ENCODE assay signal across 23 mouse cellular contexts in genomic region chr9:69116740-69117139, GRCm38 (mm10).
DNase-seq lines count a peak whose midpoint lies in the region; ATAC-seq and TF ChIP-seq lines count a peak whose summit lies in the region.
"Had no signal": no experiment of that assay in that cellular context is flagged by ENCODE, and none has a peak within 500 bp of the region (broad histone marks: within the 10 kb centered on the region; RNA-seq: fewer than 3 reads in every experiment).

No protein-coding gene starts in this region.

- H3K27me3 ChIP-seq in liver, embryonic 11.5 days (replicated peaks; ENCODE audit: control insufficient read depth, insufficient read depth, low read length) = no peaks in the 10 kb centered on the region
- no peaks in the 10 kb centered on the region for H3K27me3 ChIP-seq in liver, postnatal 0 days (ENCODE audit: insufficient read depth, low read length)
- H3K27me3 ChIP-seq in liver, embryonic 13.5 days = no peaks in the 10 kb centered on the region
- no peaks in the 10 kb centered on the region for H3K27me3 ChIP-seq in liver, embryonic 16.5 days (ENCODE audit: control insufficient read depth, insufficient read depth, low read depth, low read length)
- H3K27me3 ChIP-seq: forebrain, embryonic 13.5 days; hindbrain, embryonic 12.5 days; hindbrain, embryonic 15.5 days; Patski had no signal

- H3K36me3 ChIP-seq in liver, embryonic 11.5 days (ENCODE audit: control insufficient read depth, insufficient read depth, low read length) = no peaks in the 10 kb centered on the region
- H3K36me3 ChIP-seq in liver, postnatal 0 days (replicated peaks; ENCODE audit: insufficient read depth, low read length) = no peaks in the 10 kb centered on the region
- no peaks in the 10 kb centered on the region for H3K36me3 ChIP-seq in liver, embryonic 13.5 days
- no peaks in the 10 kb centered on the region for H3K36me3 ChIP-seq in liver, embryonic 16.5 days (ENCODE audit: control insufficient read depth, insufficient read depth)
- H3K36me3 ChIP-seq: forebrain, embryonic 10.5 days; G1E; hindbrain, embryonic 12.5 days; hindbrain, embryonic 15.5 days had no signal

- no peak overlapping the region for H3K4me3 ChIP-seq in liver, embryonic 11.5 days (ENCODE audit: low read depth, low read length)
- H3K4me3 ChIP-seq in liver, postnatal 0 days (ENCODE audit: low read depth, low read length) = no peak overlapping the region
- no peak overlapping the region for H3K4me3 ChIP-seq in liver, embryonic 13.5 days (replicated peaks)
- no peak overlapping the region for H3K4me3 ChIP-seq in liver, embryonic 16.5 days (ENCODE audit: low read depth, low read length)
- H3K4me3 ChIP-seq: forebrain, embryonic 10.5 days; forebrain, embryonic 13.5 days; gastrocnemius, adult 2 months; hindbrain, embryonic 12.5 days; hindbrain, embryonic 15.5 days had no signal

- no peak overlapping the region for H3K27ac ChIP-seq in liver, embryonic 11.5 days (ENCODE audit: low read depth, low read length)
- H3K27ac ChIP-seq in liver, postnatal 0 days (ENCODE audit: low read depth) = no peak overlapping the region
- H3K27ac ChIP-seq in liver, embryonic 13.5 days = no peak overlapping the region
- no peak overlapping the region for H3K27ac ChIP-seq in liver, embryonic 16.5 days (ENCODE audit: low read length)
- H3K27ac ChIP-seq: forebrain, embryonic 10.5 days; forebrain, embryonic 13.5 days; gastrocnemius, adult 2 months; hindbrain, embryonic 12.5 days; hindbrain, embryonic 15.5 days had no signal

- no peak for TF ChIP-seq EP300 in liver, postnatal 0 days (IDR thresholded peaks at IDR 0.05; ENCODE audit: low read depth)

- no peak for TF ChIP-seq CTCF in liver, postnatal 0 days (IDR thresholded peaks at IDR 0.05; ENCODE audit: low read depth)

- H3K4me1 ChIP-seq in liver, embryonic 11.5 days (replicated peaks; ENCODE audit: control insufficient read depth, insufficient read depth, low read length) = peaks cover 4% of the 10 kb centered on the region; the same call in 1 of the 2 replicates
- no peaks in the 10 kb centered on the region for H3K4me1 ChIP-seq in liver, postnatal 0 days (ENCODE audit: insufficient read depth)
- peaks cover 6% of the 10 kb centered on the region; the same call in 1 of the 2 replicates for H3K4me1 ChIP-seq in liver, embryonic 13.5 days (replicated peaks)
- no peaks in the 10 kb centered on the region for H3K4me1 ChIP-seq in liver, embryonic 16.5 days (ENCODE audit: control insufficient read depth, low read depth, low read length)

- whole genome bisulfite sequencing in liver, embryonic 11.5 days = 9% methylated on average over 2 of the region's 2 CpGs
- WGBS in liver, postnatal 0 days (ENCODE audit: insufficient replicate concordance) = 38% methylated on average over 2 of the region's 2 CpGs
- 9% methylated on average over 2 of the region's 2 CpGs for WGBS in liver, embryonic 13.5 days (ENCODE audit: insufficient replicate concordance)
- WGBS in liver, embryonic 16.5 days (ENCODE audit: insufficient replicate concordance) = 7% methylated on average over 2 of the region's 2 CpGs

- no peak overlapping the region for H3K9ac ChIP-seq in liver, embryonic 11.5 days (ENCODE audit: low read depth, low read length)
- no peak overlapping the region for H3K9ac ChIP-seq in liver, postnatal 0 days (replicated peaks)
- H3K9ac ChIP-seq in liver, embryonic 13.5 days = no peak overlapping the region
- no peak overlapping the region for H3K9ac ChIP-seq in liver, embryonic 16.5 days (ENCODE audit: low read depth, low read length)
- H3K9ac ChIP-seq: forebrain, embryonic 13.5 days; hindbrain, embryonic 12.5 days; hindbrain, embryonic 15.5 days had no signal

- H3K9me3 ChIP-seq in liver, embryonic 11.5 days (ENCODE audit: control insufficient read depth, low read length) = no peaks in the 10 kb centered on the region
- H3K9me3 ChIP-seq in liver, postnatal 0 days (ENCODE audit: low read length) = no peaks in the 10 kb centered on the region
- H3K9me3 ChIP-seq in liver, embryonic 13.5 days (replicated peaks) = no peaks in the 10 kb centered on the region
- no peaks in the 10 kb centered on the region for H3K9me3 ChIP-seq in liver, embryonic 16.5 days (replicated peaks; ENCODE audit: control insufficient read depth, low read length)
- H3K9me3 ChIP-seq: forebrain, embryonic 10.5 days; forebrain, embryonic 13.5 days; hindbrain, embryonic 12.5 days; hindbrain, embryonic 15.5 days had no signal

- peak; percentile 82 for ATAC-seq in liver, embryonic 11.5 days (replicated peaks; ENCODE audit: low FRiP score)
- no peak for ATAC-seq in liver, postnatal 0 days
- peak; percentile 73 for ATAC-seq in liver, embryonic 13.5 days (ENCODE audit: low read depth)
- ATAC-seq in liver, embryonic 16.5 days (ENCODE audit: low read depth) = 0 out of 2 replicates have a peak, but pooled peaks have one; percentile 32
- ATAC-seq: forebrain, embryonic 13.5 days; forebrain, embryonic 16.5 days; Patski had no signal

- no peak for DNase-seq in liver, embryonic 11.5 days (ENCODE audit: low spot score)
- DNase-seq in liver, postnatal 0 days = no peak
- DNase-seq in liver, embryonic 13.5 days = no peak
- no peak for DNase-seq in embryo, embryonic 11 days
- DNase-seq in frontal cortex, adult 2 months (ENCODE audit: extremely low spot score in 1 of 2, low spot score in 1 of 2) = no peak
- no peak for DNase-seq in yolk sac, embryonic 10.5 days (ENCODE audit: low spot score)
- DNase-seq: adrenal gland, postnatal 10 days; adrenal gland, postnatal 36 days; cerebellum, adult 18-20 months; cerebellum, adult 9-10 months; cerebellum, postnatal 14 days; gastrocnemius, adult 2 months; gastrocnemius, postnatal 14 days; heart, adult 11 months had no signal

- H3K4me2 ChIP-seq in liver, embryonic 11.5 days = no peak overlapping the region
- no peak overlapping the region for H3K4me2 ChIP-seq in liver, postnatal 0 days (ENCODE audit: low read depth, low read length)
- no peak overlapping the region for H3K4me2 ChIP-seq in liver, embryonic 13.5 days
- no peak overlapping the region for H3K4me2 ChIP-seq in liver, embryonic 16.5 days (ENCODE audit: low read depth, low read length)
- H3K4me2 ChIP-seq: forebrain, embryonic 13.5 days; heart, embryonic 11.5 days; hindbrain, embryonic 12.5 days; hindbrain, embryonic 15.5 days had no signal
